30 mouse cellular contexts compared by ENCODE assay signal in the genomic region with DNA sequence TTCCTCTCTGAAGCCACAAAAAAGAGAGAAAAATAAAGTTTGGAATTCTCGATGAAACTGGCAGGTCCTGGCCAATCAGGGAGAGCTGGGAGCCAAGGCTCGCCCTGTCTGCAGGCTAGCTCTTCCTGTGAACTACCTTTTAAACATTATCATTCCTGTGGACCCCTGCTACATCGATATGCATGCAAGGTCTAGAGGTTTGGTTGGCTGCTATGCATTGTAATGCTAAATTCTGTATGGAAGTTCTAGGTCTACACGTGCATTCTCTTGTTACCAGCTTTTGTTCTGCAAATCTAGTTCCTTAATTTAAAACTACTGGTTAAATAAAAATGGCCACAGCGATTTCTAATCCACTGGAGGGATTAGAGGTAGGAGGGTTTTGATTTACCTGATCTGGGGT. TPM values are rescaled to one million over a fixed set of nuclear protein-coding genes. Genes with fewer than 3 reads are reported as not detected.
"Had no signal": no experiment of that assay in that cellular context is flagged by ENCODE, and none has a peak within 500 bp of the region (broad histone marks: within the 10 kb centered on the region; RNA-seq: fewer than 3 reads in every experiment).

No protein-coding gene starts in this region.

- H3K27ac ChIP-seq: gastrocnemius, adult 2 months; hindbrain, embryonic 10.5 days; hindbrain, embryonic 12.5 days; hindbrain, embryonic 14.5 days; intestine, embryonic 15.5 days; kidney, embryonic 15.5 days; kidney, postnatal 0 days; left cerebral cortex, adult 2 months; limb, embryonic 13.5 days; limb, embryonic 15.5 days; liver, embryonic 12.5 days; liver, embryonic 14.5 days had no signal

- DNase-seq: gastrocnemius, adult 2 months; gastrocnemius, postnatal 10 days; gastrocnemius, postnatal 25 days; heart, postnatal 10 days; heart, postnatal 4 days; kidney, adult 2 months; kidney, adult 9 months; kidney, postnatal 14 days; kidney, postnatal 36 days; layer of hippocampus, adult 9-11 months had no signal

- H3K36me3 ChIP-seq: heart, embryonic 10.5 days; heart, embryonic 12.5 days; hindbrain, embryonic 10.5 days; hindbrain, embryonic 12.5 days; intestine, embryonic 15.5 days; kidney, embryonic 15.5 days; limb, embryonic 13.5 days; limb, embryonic 15.5 days; liver, embryonic 12.5 days had no signal

- H3K9ac ChIP-seq: heart, embryonic 12.5 days; hindbrain, embryonic 12.5 days; hindbrain, embryonic 14.5 days; intestine, embryonic 15.5 days; kidney, embryonic 15.5 days; limb, embryonic 13.5 days; limb, embryonic 15.5 days; liver, embryonic 12.5 days; liver, embryonic 14.5 days had no signal

- H3K4me2 ChIP-seq: heart, embryonic 12.5 days; hindbrain, embryonic 12.5 days; hindbrain, embryonic 14.5 days; intestine, embryonic 15.5 days; kidney, embryonic 15.5 days; limb, embryonic 13.5 days; limb, embryonic 15.5 days; liver, embryonic 12.5 days had no signal

- ATAC-seq: hindbrain, embryonic 16.5 days; inflammation-experienced regulatory T-cells, adult 6 months; intestine, embryonic 15.5 days; intestine, postnatal 0 days; liver, embryonic 12.5 days had no signal

- H3K9me3 ChIP-seq: heart, embryonic 10.5 days; heart, embryonic 12.5 days; hindbrain, embryonic 10.5 days; hindbrain, embryonic 12.5 days; intestine, embryonic 15.5 days; kidney, embryonic 15.5 days; limb, embryonic 13.5 days; limb, embryonic 15.5 days; liver, embryonic 12.5 days had no signal

- H3K4me3 ChIP-seq: gastrocnemius, adult 2 months; heart, embryonic 10.5 days; heart, embryonic 12.5 days; hindbrain, embryonic 10.5 days; hindbrain, embryonic 12.5 days; intestine, embryonic 15.5 days; kidney, embryonic 15.5 days; left cerebral cortex, adult 2 months; limb, embryonic 13.5 days; limb, embryonic 15.5 days; liver, embryonic 12.5 days had no signal

- H3K27me3 ChIP-seq: heart, embryonic 12.5 days; hindbrain, embryonic 12.5 days; intestine, embryonic 15.5 days; kidney, embryonic 15.5 days; limb, embryonic 13.5 days; limb, embryonic 15.5 days had no signal

RNA-seq across cellular contexts. Expression of gene Slc5a11, which starts 3.1 kb away (rescaled TPM):
- total RNA-seq: gastrocnemius, adult 2 months; gastrocnemius, postnatal 10 days; gastrocnemius, postnatal 25 days; gastrocnemius, postnatal 4 days; heart, adult 8-10 months; heart, postnatal 10 days; heart, postnatal 25 days; heart, postnatal 4 days had no signal
- polyA plus RNA-seq: hindbrain, embryonic 12.5 days; hindbrain, embryonic 14.5 days; limb, embryonic 11.5 days; limb, embryonic 15.5 days had no signal
